Mouse (Mus musculus): Measurements from ENCODE around the gene Bcas2.

The Bcas2 gene

DNA sequence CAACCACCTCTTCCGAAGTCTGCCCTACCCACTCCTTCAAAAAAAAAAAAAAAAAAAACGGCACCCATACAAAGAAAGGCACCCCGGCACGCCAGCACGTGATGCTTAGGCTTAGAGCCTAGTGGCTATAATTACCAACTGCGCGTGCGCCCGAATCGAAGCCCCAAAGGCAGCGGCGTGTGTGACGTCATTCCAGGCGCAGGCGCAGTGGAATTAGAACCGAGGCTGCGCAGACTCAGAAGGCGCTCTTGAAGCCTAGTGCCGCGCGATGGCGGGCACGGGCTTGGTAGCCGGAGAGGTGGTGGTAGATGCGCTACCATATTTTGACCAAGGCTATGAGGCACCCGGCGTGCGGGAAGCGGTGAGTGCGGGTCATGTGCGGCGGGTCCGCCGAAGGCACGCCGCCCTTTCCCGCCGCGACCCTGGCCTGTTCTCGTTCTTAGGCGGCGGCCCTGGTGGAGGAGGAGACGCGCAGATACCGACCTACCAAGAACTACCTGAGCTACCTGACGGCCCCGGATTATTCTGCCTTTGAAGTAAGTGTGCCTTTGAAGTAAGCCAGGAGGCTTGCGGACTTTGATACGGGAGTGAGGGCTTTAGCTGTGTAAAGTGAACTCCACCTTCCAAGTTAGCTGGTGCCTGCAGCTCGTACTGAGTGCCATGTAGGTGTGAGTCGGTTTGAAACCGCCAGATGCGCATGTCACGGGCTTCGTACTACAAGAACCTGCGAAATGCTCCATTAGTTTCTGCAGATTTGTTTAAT, at the start of gene Bcas2:
TSS of gene Bcas2 (plus strand) at position 151 of the 763 bp plus-strand sequence.
- peak; percentile 96 for DNase-seq (ENCODE audit: low read depth, low spot score)

GRCm38 (mm10) chr3:103123636-103124035, 47.8 kb upstream of the Bcas2 start:
- no peak for DNase-seq (ENCODE audit: low read depth, low spot score)

DNA sequence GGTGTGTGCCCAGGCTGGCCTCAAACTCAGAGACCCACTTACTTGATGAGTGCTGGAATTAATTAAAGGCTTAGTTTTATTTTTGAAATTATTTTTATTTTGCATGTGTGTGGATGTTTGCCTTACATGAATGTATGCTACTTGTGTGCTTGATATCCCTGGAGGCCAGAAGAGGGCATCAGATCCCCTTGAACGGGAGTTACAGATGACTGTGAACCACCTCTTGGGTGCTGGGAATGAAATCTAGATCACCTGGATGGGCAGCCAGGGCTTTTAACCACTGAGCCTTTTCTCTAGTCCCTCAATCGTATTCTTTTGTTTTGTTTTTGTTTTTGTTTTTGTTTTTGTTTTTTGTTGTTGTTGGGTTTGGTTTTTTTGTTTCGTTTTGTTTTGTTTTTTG, 45.3 kb upstream of the Bcas2 start:
- DNase-seq (ENCODE audit: low read depth, low spot score): peak; percentile 68

DNA sequence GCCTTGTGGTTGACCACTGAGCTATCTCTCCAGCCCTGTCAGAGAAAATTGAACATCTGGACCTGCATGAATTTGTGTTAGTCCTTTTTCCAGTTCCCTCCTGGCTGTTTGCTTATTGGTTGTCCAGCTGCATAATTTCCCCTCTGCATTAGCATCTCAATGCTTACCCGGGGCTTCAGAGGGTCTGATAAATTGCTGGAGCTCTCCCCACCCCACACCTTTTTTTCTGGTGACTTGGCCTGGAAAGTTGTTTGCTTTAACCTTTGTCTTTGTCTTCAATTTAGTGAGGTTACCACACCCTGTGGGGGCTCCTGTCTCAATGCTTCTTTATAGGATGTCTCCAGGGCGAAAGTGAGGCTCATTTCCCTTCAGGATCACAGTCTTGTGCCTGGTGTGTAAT, 44.3 kb upstream of the Bcas2 start:
- DNase-seq (ENCODE audit: low read depth, low spot score): peak; percentile 91

DNA sequence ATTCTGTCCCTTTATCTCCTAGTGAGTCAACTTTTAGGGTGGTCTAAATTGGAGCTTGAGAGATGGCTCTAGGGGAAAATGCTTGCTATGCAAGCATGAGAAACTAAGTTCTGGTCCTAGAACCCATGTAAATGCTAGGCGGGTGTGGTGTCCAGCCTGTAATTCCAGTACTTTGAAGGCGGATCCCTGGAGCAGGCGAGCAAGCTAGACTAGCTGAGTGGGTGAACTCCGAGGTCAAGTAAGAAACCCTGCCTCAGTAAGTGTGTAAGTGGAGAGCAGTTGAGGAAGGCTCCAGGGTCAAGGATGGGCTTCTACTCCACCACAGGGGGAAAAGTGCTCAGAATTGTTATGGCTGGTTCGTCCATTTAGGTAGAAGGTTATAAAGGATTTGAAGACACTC, 43.7 kb upstream of the Bcas2 start:
- peak; percentile 79 for DNase-seq (ENCODE audit: low read depth, low spot score)

GRCm38 (mm10) chr3:103128251-103128650, 43.2 kb upstream of the Bcas2 start:
- DNase-seq (ENCODE audit: low read depth, low spot score): peak; percentile 73

DNA sequence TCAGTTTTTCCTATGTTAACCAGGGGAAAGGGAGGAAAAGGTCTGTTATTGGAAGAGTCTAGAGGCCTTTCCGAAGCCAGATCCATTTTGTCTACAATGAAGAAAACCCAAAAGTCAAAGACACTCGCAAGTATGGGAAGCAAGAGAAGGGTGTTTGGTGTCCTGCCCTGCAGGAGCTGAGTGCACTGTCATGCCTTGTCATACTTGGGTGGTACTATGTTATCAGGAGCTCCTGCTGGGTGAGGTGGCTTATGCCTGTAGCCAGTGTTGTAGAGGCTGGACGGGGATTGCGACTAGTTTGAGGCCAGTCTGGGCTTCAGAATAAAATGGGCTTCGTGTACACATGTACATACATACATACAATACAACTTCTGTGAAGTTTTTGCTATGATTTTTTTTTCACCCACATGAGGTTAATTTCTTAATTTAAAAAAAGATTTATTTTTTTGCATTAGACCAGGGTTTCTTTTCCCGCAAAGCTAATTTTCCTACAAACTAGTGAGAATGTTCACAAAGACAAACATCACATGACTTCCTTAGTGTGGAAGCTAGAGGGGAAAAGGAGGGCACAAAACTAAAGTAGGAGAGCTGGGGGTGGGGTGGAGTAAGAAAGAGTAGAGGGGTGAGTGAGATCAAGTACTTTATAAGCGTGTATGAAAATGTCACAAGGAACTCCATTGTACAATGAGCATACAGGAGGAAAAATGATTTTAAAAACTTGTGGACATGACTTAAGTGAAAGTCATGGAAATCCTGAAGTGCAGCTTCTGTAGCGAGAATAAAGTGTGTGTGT, 41.9 kb upstream of the Bcas2 start:
- no peak for DNase-seq (ENCODE audit: low read depth, low spot score)

DNA sequence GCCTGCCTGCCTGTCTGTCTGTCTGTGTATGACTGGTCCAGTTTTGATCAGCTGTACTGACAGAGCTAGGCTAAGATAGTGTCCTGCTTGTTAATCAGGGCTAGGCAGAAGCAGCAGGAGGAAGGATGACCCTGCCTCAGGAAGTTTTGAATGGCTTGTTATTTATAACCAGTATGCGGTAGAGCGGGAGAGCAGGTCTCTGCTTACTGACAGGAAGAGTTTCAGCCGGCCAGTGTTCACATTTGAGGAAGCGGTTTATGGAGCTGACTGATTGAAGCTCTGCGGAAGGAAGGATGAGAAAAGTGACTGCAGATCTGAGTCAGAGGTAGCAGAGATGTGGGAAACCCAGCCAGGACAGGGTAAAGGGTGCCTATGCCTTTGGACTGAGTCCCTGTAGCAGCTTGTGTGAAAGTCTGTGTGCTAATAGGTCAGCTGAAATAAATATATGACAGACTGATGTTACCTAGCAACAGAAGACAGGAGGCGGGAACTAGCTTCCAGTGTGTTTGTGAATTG, 41.2 kb upstream of the Bcas2 start:
- no peak for DNase-seq (ENCODE audit: low read depth, low spot score)

GRCm38 (mm10) chr3:103133098-103133497, 38.4 kb upstream of the Bcas2 start:
- no peak for DNase-seq (ENCODE audit: low read depth, low spot score)

DNA sequence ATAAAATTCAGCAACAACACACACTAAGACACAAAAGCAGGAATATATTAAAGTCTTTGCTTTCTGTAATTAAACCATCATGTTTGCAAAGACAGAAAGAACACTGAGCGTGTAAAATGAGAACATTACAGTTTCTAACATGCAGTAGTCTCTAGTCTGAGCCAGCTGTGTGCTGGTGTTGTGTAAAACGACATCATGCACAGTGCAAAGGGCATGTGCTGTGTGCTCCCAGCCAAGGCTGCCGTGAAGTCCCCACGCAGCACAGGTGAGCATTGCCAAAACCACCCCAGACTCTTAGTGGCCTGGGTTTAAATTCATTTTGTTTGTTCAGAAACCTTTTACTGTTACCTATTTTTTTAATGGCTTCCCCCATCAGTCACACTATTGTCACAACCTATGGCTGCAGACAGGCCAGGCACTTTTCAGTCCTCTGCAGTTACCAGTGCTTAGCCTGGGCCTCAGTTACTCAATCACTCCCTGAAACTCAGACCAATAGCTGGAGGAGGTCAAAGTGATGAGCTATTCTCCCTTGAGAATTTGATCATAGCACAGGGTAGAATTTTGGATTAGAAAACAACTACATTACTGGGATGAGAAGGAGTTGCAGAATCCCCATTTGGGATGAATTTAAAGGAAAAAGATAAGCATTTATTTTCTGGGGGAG, 34.9 kb upstream of the Bcas2 start:
- no peak for DNase-seq (ENCODE audit: low read depth, low spot score)

- no peak for DNase-seq (ENCODE audit: low read depth, low spot score)
Measured at GRCm38 (mm10) chr3:103139047-103139446, 32.4 kb upstream of the Bcas2 start.

DNA sequence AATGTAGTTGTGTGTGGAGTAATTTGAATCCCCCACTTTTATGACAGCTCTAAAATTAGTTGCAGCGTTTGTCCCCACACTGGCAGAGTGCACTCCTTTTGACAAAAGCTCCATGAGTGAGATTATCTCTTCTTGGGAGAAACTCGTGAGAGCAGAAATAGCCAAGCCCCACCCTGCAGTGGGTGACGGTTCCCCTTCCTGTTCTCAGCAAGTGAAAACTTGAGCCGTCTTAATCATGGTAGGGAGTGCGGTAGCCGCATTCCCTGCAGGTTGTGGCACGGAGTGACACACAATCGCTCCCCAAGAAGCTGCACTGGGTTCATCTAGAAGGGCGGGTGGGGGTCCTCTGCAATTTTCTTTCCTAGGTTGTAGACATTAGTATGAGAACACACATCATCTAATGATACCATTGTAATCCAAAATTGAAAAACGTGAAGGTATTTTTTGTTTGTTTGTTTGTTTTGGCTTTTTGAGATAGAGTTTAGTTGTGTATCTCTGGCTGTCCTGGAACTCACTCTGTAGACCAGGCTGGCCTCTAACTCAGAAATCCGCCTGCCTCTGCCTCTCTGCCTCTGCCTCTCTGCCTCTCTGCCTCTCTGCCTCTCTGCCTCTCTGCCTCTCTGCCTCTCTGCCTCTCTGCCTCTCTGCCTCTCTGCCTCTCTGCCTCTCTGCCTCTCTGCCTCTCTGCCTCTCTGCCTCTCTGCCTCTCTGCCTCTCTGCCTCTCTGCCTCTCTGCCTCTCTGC, 31.2 kb upstream of the Bcas2 start:
- peak; percentile 23 for DNase-seq (ENCODE audit: low read depth, low spot score)

- DNase-seq (ENCODE audit: low read depth, low spot score): no peak
Measured at GRCm38 (mm10) chr3:103141287-103141686, 30.2 kb upstream of the Bcas2 start.

DNA sequence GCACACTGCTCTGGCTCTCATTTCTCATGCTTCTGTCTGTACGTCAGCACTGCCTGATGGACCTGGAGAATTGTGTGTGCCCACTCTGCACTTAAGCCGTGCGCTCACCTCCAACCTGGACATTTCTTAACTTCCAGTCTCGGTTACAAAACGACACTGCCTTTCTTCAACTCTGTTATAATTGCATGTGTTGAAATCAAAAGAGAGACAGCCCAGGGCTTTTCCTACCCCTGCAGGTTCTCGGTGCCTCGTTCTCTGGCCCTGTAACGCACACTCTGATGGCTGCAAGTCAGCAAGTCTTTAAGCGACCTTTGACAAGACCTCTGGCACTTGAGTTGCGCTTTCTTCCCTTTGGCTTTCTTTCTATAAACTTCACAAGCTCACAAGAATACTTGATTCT, 29.1 kb upstream of the Bcas2 start:
- DNase-seq (ENCODE audit: low read depth, low spot score): no peak

DNA sequence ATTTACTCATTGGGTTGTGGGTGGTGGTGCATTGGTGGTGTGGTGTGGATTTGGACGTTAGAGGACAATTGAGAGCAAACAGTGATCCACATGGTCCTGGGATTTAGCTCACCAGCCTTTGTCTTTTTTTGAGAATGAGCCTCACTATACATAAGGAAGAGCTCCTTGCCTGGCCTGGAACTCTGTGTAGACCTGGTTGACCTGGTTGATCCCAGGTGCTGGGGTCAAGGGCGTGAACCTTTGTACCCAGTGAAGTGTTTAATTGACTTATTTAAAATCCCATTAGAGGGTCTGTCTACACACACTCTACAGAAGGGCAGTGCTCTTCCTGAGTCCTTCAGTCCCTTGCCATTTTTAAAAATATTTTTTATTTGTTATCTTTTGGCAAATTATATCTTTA, 26.1 kb upstream of the Bcas2 start:
- DNase-seq (ENCODE audit: low read depth, low spot score): peak; percentile 87

GRCm38 (mm10) chr3:103145791-103146190, 25.7 kb upstream of the Bcas2 start:
- DNase-seq (ENCODE audit: low read depth, low spot score): peak; percentile 56

DNA sequence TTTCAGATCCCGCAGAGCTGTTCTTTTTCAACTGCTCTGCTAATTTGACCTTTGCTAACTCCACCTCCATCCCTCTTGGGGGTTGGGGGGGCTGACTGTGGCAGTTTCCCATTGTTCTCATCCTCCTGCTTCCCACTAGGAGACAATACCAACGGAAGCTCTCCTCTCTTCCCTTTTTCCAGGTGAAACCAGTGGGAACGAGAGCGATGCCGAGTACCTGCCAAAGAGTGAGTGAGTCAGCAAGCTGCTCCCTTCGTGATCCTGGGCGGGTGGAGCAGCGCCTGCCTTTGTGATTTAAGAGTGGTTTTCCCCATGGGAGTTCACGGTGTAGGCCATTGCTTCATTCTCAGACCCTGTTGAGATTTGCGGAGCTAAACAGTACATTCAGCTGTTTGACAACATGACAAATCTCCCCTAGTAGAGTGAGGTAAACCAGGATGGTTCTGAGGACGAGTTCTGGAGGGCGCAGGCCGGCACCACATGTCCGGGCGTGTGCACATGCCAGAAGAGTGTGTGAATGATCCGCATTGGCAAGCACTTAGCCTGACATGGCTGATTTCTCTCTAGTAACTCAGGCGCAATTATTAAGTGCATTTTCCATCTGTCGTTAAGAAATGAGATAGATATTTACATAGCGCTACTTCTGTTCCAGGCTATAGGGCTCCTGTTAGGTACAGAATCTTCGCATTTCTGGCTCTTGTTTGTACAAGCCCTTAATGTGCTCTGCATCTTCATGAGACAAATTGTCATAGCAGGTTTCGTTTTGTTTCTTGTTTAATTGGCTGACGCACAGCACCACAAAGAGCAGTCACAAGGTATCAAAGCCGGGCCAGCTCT, 24.9 kb upstream of the Bcas2 start:
- peak; percentile 97 for DNase-seq (ENCODE audit: low read depth, low spot score)

DNA sequence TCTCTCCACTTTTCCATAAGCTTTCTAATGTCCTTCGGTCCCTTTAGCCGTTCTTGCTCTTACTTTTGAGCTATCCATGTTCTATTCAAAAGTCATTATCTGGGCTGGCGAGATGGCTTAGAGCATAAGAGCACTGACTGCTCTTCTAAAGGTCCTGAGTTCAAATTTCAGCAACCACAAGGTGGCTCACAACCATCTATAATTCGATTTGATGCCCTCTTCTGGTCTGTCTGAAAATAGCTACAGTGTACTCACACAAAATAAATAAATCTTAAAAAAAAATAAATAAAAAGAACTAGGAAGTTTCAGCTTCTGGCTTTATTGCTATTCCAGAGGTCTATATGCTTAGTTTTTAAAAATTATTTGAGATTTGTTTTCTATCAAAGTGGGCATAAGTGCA, 23.7 kb upstream of the Bcas2 start:
- DNase-seq (ENCODE audit: low read depth, low spot score): no peak

DNA sequence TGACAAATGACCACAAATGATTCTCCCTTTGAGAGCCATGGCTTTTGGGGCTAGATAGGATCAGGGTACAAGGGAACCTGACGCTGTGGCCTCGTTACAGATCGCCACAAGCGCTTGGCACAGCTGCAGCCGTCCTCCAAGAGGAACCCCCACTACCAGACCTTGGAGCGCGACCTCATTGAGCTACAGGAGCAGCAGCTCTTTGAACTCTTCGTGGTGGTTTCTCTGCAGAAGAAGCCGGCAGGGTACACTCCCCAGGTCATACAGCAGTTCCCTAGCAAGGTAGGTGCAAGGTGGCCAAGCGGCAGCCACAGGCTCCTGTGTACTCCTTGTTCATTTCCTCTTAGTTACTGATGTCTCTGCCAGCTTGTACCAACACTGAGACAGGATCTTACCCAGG, 22.5 kb upstream of the Bcas2 start:
- no peak for DNase-seq (ENCODE audit: low read depth, low spot score)

- DNase-seq (ENCODE audit: low read depth, low spot score): no peak
Measured at GRCm38 (mm10) chr3:103153761-103154160, 17.7 kb upstream of the Bcas2 start.

All from ES-CJ7 (cell line).